Mouse (Mus musculus) heart, adult 2 months (tissue): Measurements from ENCODE around the gene Ubac1.

ENCODE experiments used
- CTCF ChIP-seq: fragments of 200-600 bp; IDR thresholded peaks from 2 replicates; pipeline ENCODE4 v1.8.1; 2022; ENCODE audit warnings: antibody characterized with exemption, mild to moderate bottlenecking, moderate library complexity
- EP300 ChIP-seq: fragments of 200-500 bp; IDR thresholded peaks from 2 replicates; pipeline ENCODE4 v1.6.1; 2011; ENCODE audit warnings: low read depth, low read length, control low read depth; ENCODE audit not compliant: insufficient read depth
- POLR2A ChIP-seq: fragments of 200-500 bp; IDR thresholded peaks from 2 replicates; pipeline ENCODE4 v1.6.1; 2011; ENCODE audit warnings: mild to moderate bottlenecking, low read depth, low read length, control low read depth; ENCODE audit not compliant: insufficient read depth

DNA sequence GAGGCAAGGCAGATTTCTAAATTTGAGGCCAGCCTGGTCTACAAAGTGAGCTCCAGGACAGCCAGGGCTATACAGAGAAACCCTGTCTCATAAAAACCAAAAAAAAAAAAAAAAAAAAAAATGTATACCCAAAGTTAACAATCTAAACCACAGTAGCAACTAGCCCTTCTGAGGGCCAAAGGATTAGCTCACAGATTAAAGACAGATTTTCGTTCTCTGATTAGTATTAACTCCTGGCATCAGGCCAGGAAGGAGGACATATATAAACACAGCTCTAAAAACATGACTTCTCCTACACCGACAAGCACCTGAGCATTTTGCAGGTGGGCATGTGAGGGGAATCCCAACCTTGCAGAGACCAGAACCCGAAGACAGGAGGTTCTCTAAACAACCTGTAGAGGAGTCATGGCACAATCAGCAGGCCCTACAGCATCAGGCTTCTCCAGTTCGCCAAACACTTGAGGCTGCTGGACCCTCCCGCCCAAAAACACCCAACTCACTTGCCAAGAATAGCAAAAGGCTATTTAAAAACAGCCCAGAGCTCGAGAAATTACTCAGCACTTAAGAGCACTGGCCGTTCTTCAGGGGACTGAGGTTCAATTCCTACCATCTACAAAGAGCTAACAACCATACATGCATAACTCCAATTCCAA is 43.8 kb downstream of the Ubac1 start:
- TF ChIP-seq POLR2A (no peak), CTCF (no peak), EP300 (no peak)
